Mouse (Mus musculus) heart, adult 10 weeks (tissue): ENCODE data around the gene Cngb1. TPM values are rescaled to one million over a fixed set of nuclear protein-coding genes. Genes with fewer than 3 reads are reported as not detected.

ENCODE experiments used
- polyA plus RNA-seq: library from polyadenylated mRNA; stranded (reverse); fragments of 350-450 nt; fragmentation: Illumina TruSeq; extraction: RNeasy Lipid Tissue Mini Kit (QIAGEN cat#74804); gene quantifications from one replicate; pipeline ENCODE4 v1.2.3, GENCODE M21; 2014; ENCODE audit warnings: low read depth, low replicate concordance

Gene Cngb1
- 0.16 TPM for polyA plus RNA-seq

GRCm38 (mm10) chr8:95306431-95306830, at the start of gene Cngb1:
Gene Cngb1 (minus strand): TSS chr8:95306585.

GRCm38 (mm10) chr8:95352151-95352870, 45.9 kb upstream of the Cngb1 start, which contains the start of gene Mmp15:
Gene Mmp15 (plus strand): TSS chr8:95352268.

GRCm38 (mm10) chr8:95331720-95332436, 25.5 kb upstream of the Cngb1 start, which contains the start of the genes Zfp319 and Usb1:
Gene Zfp319 (minus strand): TSS chr8:95331950.
Gene Usb1 (plus strand): TSS chr8:95332284.

GRCm38 (mm10) chr8:95310342-95310970, 4.1 kb upstream of the Cngb1 start, which contains the start of gene Tepp:
Gene Tepp (plus strand): TSS chr8:95310566.

GRCm38 (mm10) chr8:95202649-95203275, 103.6 kb downstream of the Cngb1 start, which contains the start of gene Kifc3:
Gene Kifc3 (minus strand): TSS chr8:95202812.

Other genes starting within 250 kb of the Cngb1 start
- 5.9 TPM for gene Katnb1, start 225.4 kb downstream of the Cngb1 start, polyA plus RNA-seq
- gene Kifc3, start 103.8 kb downstream of the Cngb1 start, polyA plus RNA-seq = 64.4 TPM
- gene Tepp, start 4.0 kb upstream of the Cngb1 start, polyA plus RNA-seq = not detected
- 6.0 TPM for gene Zfp319, start 25.4 kb upstream of the Cngb1 start, polyA plus RNA-seq
- 12.5 TPM for gene Usb1, start 25.7 kb upstream of the Cngb1 start, polyA plus RNA-seq
- gene Mmp15, start 45.7 kb upstream of the Cngb1 start, polyA plus RNA-seq = 46.2 TPM
- 33.0 TPM for gene Cfap20, start 128.3 kb upstream of the Cngb1 start, polyA plus RNA-seq
- gene Csnk2a2, start 183.5 kb upstream of the Cngb1 start, polyA plus RNA-seq = 26.7 TPM
- not detected for gene Ccdc113, start 227.5 kb upstream of the Cngb1 start, polyA plus RNA-seq